Mouse (Mus musculus) frontal cortex, adult 2 months (tissue): ENCODE measurements around the gene Snrpn. TPM values are rescaled to one million over a fixed set of nuclear protein-coding genes. Genes with fewer than 3 reads are reported as not detected.

Source experiments
- DNase-seq, 2 experiments: peaks; one replicate each; pipeline ENCODE4 v3.0.0; 2022; ENCODE audit warnings: low spot score in 1 of 2; ENCODE audit errors: extremely low spot score in 1 of 2
- polyA plus RNA-seq: library from polyadenylated mRNA; depleted of rRNA; stranded (reverse); fragments of >200 nt; gene quantifications from 2 replicates; pipeline ENCODE4 v1.2.3, GENCODE M21; 2012; rRNA removed

The Snrpn gene
- 917 and 1,001 TPM in 2 replicates for polyA plus RNA-seq

GRCm38 (mm10) chr7:60139742-60140480 lies at the start of gene Snrpn:
Snrpn (minus strand) TSS chr7:60140219.
- DNase-seq = peak in 1 of 2 experiments; percentile 44

GRCm38 (mm10) chr7:60170250-60171185 lies 30.5 kb upstream of the Snrpn start:
- peak; percentile 3 to 63 for DNase-seq

DNA sequence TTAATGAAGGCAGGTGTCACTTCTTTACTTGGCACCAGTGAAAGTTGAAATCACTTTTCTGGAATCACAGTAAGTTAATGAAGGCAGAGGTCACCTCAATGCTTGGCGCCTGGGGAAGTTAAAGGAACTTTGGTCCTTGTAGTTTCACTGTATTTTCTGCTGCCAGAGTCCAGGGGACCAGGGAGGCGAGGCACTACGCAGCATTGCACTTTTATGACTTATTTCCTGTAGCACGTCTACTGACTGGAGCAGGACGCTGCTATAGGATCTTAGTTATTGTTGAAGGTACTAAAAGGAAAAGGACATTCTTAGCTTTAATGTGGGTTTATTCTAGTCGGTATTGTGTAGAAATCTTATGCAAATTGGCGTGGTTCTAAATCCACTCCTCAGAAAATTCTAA lies 14.7 kb downstream of the Snrpn start:
- DNase-seq = no peak

DNA sequence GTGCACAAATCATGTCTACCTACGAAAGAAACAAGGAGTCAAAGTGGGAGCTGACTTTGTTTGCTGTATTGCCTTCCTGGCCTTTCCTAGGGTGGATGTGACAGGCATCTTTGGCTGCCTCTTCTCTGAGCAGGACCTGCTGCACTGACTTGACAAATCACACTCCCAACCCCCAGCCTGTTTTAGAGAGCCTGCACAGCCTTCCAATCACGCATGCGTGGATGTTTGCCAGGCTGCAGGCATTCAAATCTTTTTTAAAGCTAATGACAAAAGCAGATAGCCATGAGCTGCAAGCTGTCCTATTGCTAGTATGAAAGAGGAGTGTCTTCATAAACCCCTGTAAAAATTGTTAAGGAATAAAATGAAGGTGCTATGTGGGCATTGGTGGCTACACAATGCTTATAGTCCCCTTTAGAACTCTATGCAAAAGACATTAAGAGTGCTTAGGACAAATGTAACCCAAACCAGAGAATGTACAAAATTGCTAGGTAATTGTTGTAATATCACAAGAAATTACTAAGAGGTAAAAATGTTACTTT lies 16.9 kb downstream of the Snrpn start:
- peak in 1 of 2 experiments; percentile 8 for DNase-seq

GRCm38 (mm10) chr7:60122434-60123085 lies 17.5 kb downstream of the Snrpn start:
- DNase-seq = no peak

- DNase-seq = peak in 1 of 2 experiments; percentile 8
Measured at GRCm38 (mm10) chr7:60097154-60097859, 42.7 kb downstream of the Snrpn start.

- DNase-seq = no peak
Measured at GRCm38 (mm10) chr7:60076301-60076700, 63.7 kb downstream of the Snrpn start.

DNA sequence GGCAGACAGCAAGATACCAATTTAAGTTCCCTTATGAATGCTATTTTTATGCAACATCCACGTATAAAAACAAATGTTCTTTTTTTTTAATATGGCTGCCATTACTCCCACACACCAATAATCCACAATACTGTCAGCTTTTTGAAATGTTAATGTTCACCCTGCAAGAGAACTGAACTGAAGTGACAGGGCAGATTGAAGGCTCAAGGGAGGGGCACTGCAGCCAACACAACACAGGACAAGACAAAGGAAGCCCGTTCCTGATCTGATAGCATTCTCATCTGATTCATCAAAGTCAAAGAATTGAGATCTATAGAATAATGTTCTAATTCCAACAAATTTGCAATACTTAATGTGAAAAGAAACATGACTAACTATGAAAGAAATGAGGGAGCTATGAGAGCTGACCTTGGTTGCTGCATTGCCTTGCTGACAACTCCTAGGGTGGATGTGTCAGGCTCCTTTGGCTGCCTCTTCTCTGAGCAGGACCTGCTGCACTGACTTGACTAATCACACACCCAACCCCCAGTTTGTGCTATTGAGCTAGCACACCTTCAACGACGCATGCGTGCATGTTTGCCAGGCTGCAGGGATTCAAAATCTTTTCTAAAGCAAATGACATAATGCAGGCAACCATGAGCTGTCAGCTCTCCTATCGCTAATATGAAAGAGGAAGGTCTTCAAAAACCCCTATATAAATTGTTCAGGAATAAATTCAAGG lies 92.4 kb downstream of the Snrpn start:
- peak; percentile 53 to 81 for DNase-seq

- DNase-seq = no peak
Measured at GRCm38 (mm10) chr7:60013186-60013585, 126.8 kb downstream of the Snrpn start.

GRCm38 (mm10) chr7:60007727-60008360 lies 132.2 kb downstream of the Snrpn start:
- peak in 1 of 2 experiments; percentile 18 for DNase-seq

GRCm38 (mm10) chr7:60006262-60006661 lies 133.8 kb downstream of the Snrpn start:
- DNase-seq = no peak

DNA sequence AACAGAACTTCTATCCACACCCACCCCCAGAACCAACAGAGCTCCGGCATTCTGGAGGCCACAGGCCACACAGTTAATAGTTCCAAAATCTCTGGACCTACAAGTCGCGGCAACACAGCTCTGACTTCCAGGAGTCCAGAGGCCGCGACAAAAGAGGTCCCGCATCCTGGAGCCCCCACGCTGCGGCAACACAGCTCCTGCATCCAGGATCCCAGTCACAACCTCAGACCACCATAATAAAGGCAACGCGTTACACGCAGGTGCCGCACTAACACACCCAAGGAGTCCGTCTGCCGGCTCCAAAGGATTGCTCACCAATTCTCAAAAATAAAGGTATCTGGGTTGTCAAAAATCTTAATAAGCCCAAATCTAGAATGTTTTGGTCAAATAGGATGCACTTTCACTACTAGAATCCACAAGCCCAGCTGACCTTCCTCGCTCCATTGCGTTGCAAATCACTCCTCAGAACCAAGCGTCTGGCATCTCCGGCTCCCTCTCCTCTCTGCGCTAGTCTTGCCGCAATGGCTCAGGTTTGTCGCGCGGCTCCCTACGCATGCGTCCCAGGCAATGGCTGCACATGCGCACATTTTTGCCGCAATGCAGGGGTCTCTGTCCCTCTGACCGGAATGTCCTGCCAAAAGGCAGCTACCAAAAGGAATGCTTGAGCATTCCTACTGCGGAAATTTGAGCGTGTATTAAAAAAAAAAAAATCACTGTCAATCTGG lies 135.3 kb downstream of the Snrpn start, which contains the start of the genes Snurf and Gm38393:
Snurf (minus strand) TSS at position 444 of the 725 bp plus-strand sequence.
Gm38393 (minus strand) TSS at position 459 of the 725 bp plus-strand sequence.
- peak; percentile 52 to 89 for DNase-seq

GRCm38 (mm10) chr7:60003921-60004605 lies 136.0 kb downstream of the Snrpn start:
- peak; percentile 19 to 30 for DNase-seq

- peak; percentile 9 to 62 for DNase-seq
Measured at GRCm38 (mm10) chr7:60003006-60003865, 136.8 kb downstream of the Snrpn start.

- DNase-seq = no peak
Measured at GRCm38 (mm10) chr7:59978646-59979045, 161.4 kb downstream of the Snrpn start.
